Comparison of ENCODE assay signal across 28 mouse cellular contexts in genomic region chr16:30979905-30980304, GRCm38 (mm10).
DNase-seq lines count a peak whose midpoint lies in the region; ATAC-seq and TF ChIP-seq lines count a peak whose summit lies in the region.
"Had no signal": no experiment of that assay in that cellular context is flagged by ENCODE, and none has a peak within 500 bp of the region (broad histone marks: within the 10 kb centered on the region; RNA-seq: fewer than 3 reads in every experiment).

No protein-coding gene starts in this region.

- peak; percentile 81 for TF ChIP-seq EP300 in lung, postnatal 0 days (IDR thresholded peaks at IDR 0.05)

- no peaks in the 10 kb centered on the region for H3K36me3 ChIP-seq in lung, embryonic 14.5 days (ENCODE audit: insufficient read depth)
- no peaks in the 10 kb centered on the region for H3K36me3 ChIP-seq in lung, postnatal 0 days (ENCODE audit: insufficient read depth, low read length)
- H3K36me3 ChIP-seq in stomach, embryonic 16.5 days (ENCODE audit: control insufficient read depth, insufficient read depth, low read length) = no peaks in the 10 kb centered on the region
- H3K36me3 ChIP-seq: embryonic facial prominence, embryonic 10.5 days; embryonic facial prominence, embryonic 13.5 days; forebrain, embryonic 12.5 days; forebrain, embryonic 15.5 days; heart, embryonic 12.5 days; heart, embryonic 15.5 days; hindbrain, embryonic 10.5 days; hindbrain, embryonic 13.5 days had no signal

- peak; percentile 39 for DNase-seq in lung, embryonic 14.5 days
- DNase-seq in lung, postnatal 10 days = no peak
- DNase-seq in lung, postnatal 0 days (ENCODE audit: low spot score) = peak; percentile 69
- DNase-seq in lung, postnatal 25 days (ENCODE audit: low spot score) = no peak
- no peak for DNase-seq in layer of hippocampus, adult 9-10 months (ENCODE audit: low spot score)
- DNase-seq: adrenal gland, adult 8-10 months; adrenal gland, postnatal 25 days; cerebellum, adult 11-12 months; cerebellum, adult 8-10 months; cerebellum, postnatal 10 days; cerebellum, postnatal 36 days; embryo, embryonic 11 days; gastrocnemius, postnatal 25 days; heart, adult 18-20 months; heart, postnatal 10 days; heart, postnatal 36 days had no signal

- no peaks in the 10 kb centered on the region for H3K9me3 ChIP-seq in lung, embryonic 14.5 days (ENCODE audit: low read depth, low read length)
- H3K9me3 ChIP-seq in lung, postnatal 0 days (ENCODE audit: low read length) = no peaks in the 10 kb centered on the region
- no peaks in the 10 kb centered on the region for H3K9me3 ChIP-seq in stomach, embryonic 16.5 days (replicated peaks; ENCODE audit: control insufficient read depth, low read length)
- H3K9me3 ChIP-seq: embryonic facial prominence, embryonic 10.5 days; embryonic facial prominence, embryonic 13.5 days; forebrain, embryonic 12.5 days; forebrain, embryonic 15.5 days; heart, embryonic 12.5 days; heart, embryonic 15.5 days; hindbrain, embryonic 10.5 days; hindbrain, embryonic 13.5 days had no signal

- H3K4me1 ChIP-seq in lung, embryonic 14.5 days (ENCODE audit: insufficient read depth) = peaks cover 12% of the 10 kb centered on the region
- no peaks in the 10 kb centered on the region; the same call in 1 of the 2 replicates for H3K4me1 ChIP-seq in lung, postnatal 0 days (ENCODE audit: insufficient read depth, low read depth, low read length)
- peaks cover 9% of the 10 kb centered on the region for H3K4me1 ChIP-seq in stomach, embryonic 16.5 days (ENCODE audit: control insufficient read depth, insufficient read depth, low read length)

- peak overlapping the region; percentile 77 for H3K27ac ChIP-seq in lung, embryonic 14.5 days (ENCODE audit: low read depth)
- peak overlapping the region; percentile 52 for H3K27ac ChIP-seq in lung, postnatal 0 days (ENCODE audit: low read length)
- peak overlapping the region; percentile 7; the same call in 1 of the 2 replicates for H3K27ac ChIP-seq in stomach, embryonic 16.5 days (ENCODE audit: low read length)
- H3K27ac ChIP-seq: embryonic facial prominence, embryonic 10.5 days; embryonic facial prominence, embryonic 13.5 days; forebrain, embryonic 12.5 days; forebrain, embryonic 15.5 days; heart, embryonic 15.5 days; hindbrain, embryonic 10.5 days; hindbrain, embryonic 13.5 days had no signal

- peak overlapping the region; percentile 35 for H3K4me2 ChIP-seq in lung, embryonic 14.5 days
- peak overlapping the region; percentile 20; the same call in 1 of the 2 replicates for H3K4me2 ChIP-seq in lung, postnatal 0 days (replicated peaks; ENCODE audit: low read depth, low read length)
- H3K4me2 ChIP-seq in stomach, embryonic 16.5 days (ENCODE audit: low read depth, low read length) = no peak overlapping the region
- H3K4me2 ChIP-seq: embryonic facial prominence, embryonic 13.5 days; forebrain, embryonic 12.5 days; forebrain, embryonic 15.5 days; heart, embryonic 12.5 days; heart, embryonic 15.5 days; hindbrain, embryonic 13.5 days had no signal

- WGBS in lung, embryonic 14.5 days = 57% methylated on average over 11 of the region's 11 CpGs
- 66% methylated on average over 11 of the region's 11 CpGs for WGBS in lung, postnatal 0 days
- WGBS in stomach, embryonic 16.5 days = 69% methylated on average over 11 of the region's 11 CpGs

- no peak overlapping the region for H3K9ac ChIP-seq in lung, embryonic 14.5 days
- H3K9ac ChIP-seq in lung, postnatal 0 days (replicated peaks; ENCODE audit: low read depth) = no peak overlapping the region
- no peak overlapping the region for H3K9ac ChIP-seq in stomach, embryonic 16.5 days (ENCODE audit: low read length)
- H3K9ac ChIP-seq: embryonic facial prominence, embryonic 13.5 days; forebrain, embryonic 12.5 days; forebrain, embryonic 15.5 days; heart, embryonic 12.5 days; heart, embryonic 15.5 days; hindbrain, embryonic 13.5 days had no signal

- H3K4me3 ChIP-seq in lung, embryonic 14.5 days (ENCODE audit: low read depth, low read length) = no peak overlapping the region
- H3K4me3 ChIP-seq in lung, postnatal 0 days (ENCODE audit: low read depth, low read length) = no peak overlapping the region
- H3K4me3 ChIP-seq in stomach, embryonic 16.5 days (replicated peaks; ENCODE audit: low read length) = no peak overlapping the region
- H3K4me3 ChIP-seq: embryonic facial prominence, embryonic 10.5 days; embryonic facial prominence, embryonic 13.5 days; erythroblast, embryonic 14.5 days; forebrain, embryonic 12.5 days; forebrain, embryonic 15.5 days; heart, embryonic 12.5 days; heart, embryonic 15.5 days; hindbrain, embryonic 10.5 days; hindbrain, embryonic 13.5 days had no signal

- TF ChIP-seq CTCF in lung, embryonic 14.5 days (IDR thresholded peaks at IDR 0.05; ENCODE audit: low read depth) = no peak
- no peak for TF ChIP-seq CTCF in lung, postnatal 0 days (IDR thresholded peaks at IDR 0.05)

- no peak for ATAC-seq in lung, embryonic 14.5 days (ENCODE audit: insufficient read depth)
- peak; percentile 27 for ATAC-seq in lung, postnatal 0 days
- ATAC-seq in stomach, embryonic 16.5 days (ENCODE audit: insufficient read depth, low FRiP score) = no peak
- ATAC-seq: CD4-positive, CD25-positive, alpha-beta regulatory T cell, adult 4 months; forebrain, embryonic 15.5 days; hindbrain, embryonic 16.5 days had no signal

- no peaks in the 10 kb centered on the region for H3K27me3 ChIP-seq in lung, embryonic 14.5 days (ENCODE audit: insufficient read depth, low read length)
- H3K27me3 ChIP-seq in lung, postnatal 0 days (replicated peaks; ENCODE audit: insufficient read depth, low read length) = no peaks in the 10 kb centered on the region; the same call in 1 of the 2 replicates
- no peaks in the 10 kb centered on the region for H3K27me3 ChIP-seq in stomach, embryonic 16.5 days (ENCODE audit: control insufficient read depth, insufficient read depth, low read length)
- H3K27me3 ChIP-seq: embryonic facial prominence, embryonic 13.5 days; forebrain, embryonic 12.5 days; forebrain, embryonic 15.5 days; heart, embryonic 12.5 days; heart, embryonic 15.5 days; hindbrain, embryonic 13.5 days had no signal

Comparison
In these comparisons a context has a peak if more than half of its experiments do, and no peak if none do; other contexts are left out.
1. DNase-seq: peak in lung, embryonic 14.5 days (single experiment) and lung, postnatal 0 days (single experiment); none in lung, postnatal 10 days (single experiment), lung, postnatal 25 days (single experiment) and layer of hippocampus, adult 9-10 months (single experiment).
2. H3K27ac ChIP-seq: peak in every context shown above with its lines; median percentile 77 in lung, embryonic 14.5 days; 52 in lung, postnatal 0 days; 7 in stomach, embryonic 16.5 days.